Mouse (Mus musculus) cerebellum, adult 2 months (tissue): ENCODE results near the gene Plek2.

Source experiments
- CTCF ChIP-seq: fragments of 200-500 bp; IDR thresholded peaks from 2 replicates; pipeline ENCODE4 v1.5.1; 2011; ENCODE audit warnings: low read depth, mild to moderate bottlenecking, control low read depth, low read length, moderate library complexity, borderline replicate concordance; ENCODE audit not compliant: insufficient read depth
- POLR2A ChIP-seq: fragments of 200-500 bp; IDR thresholded peaks from 2 replicates; pipeline ENCODE4 v1.6.1; 2011; ENCODE audit warnings: low read length, control low read depth, borderline replicate concordance; ENCODE audit not compliant: insufficient read depth

GRCm38 (mm10) chr12:78923539-78924189 is 16.9 kb upstream of the Plek2 start:
- TF ChIP-seq CTCF (no peak), POLR2A (no peak)
